Mouse (Mus musculus): Measurements from ENCODE around the gene Cntnap2.

Cntnap2 gene

DNA sequence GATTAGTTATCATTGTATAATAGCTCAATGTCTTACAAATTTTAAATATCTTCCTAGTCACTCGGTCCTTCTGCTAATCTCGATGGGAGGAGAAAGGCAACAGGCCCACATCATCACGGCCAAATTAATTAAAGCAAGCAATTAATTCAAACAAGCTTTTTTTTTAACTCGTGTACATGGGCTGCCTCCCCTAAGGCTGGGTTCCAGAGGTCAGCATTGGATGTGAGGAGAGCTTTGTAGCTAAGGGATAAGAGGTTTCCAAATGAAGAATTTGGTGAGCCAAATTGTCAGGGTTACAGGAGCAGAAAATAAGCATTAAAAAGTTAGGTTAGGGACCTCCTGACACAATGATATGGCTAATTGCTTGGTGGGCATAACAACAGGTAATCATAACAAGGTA, 1886.5 kb downstream of the Cntnap2 start:
- DNase-seq (ENCODE audit: extremely low spot score, low read depth, low spot score) = no peak

DNA sequence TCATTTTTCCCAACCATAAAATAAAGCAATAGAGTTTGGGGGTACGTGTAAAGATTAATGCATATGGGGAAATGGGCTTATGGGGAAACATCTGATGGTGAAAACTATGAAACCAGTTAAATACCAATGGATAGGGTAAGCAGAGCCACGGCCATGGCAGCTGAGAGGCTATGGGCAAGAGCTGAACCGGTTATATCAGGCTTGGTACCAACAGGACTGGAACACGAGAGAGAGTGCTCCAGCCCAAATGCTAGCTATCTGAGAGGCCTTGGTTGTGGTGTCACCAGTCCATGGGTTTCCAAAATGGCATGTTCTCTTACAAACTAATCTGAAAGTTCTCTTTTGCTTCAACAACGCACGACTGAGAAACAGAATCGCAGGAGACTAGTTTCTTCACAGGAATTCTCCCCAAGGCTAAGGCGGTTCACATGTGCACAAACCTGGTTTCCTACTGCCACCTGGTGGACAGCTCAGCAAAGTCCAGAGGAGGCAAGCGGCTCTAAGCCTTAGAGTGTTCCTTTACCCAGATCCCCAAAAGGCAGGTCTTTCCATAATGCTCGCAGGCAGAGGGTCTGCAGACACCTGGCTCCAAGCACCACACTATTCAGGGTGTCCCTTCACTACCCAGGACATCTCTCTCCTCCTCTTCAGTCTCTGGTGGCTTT, 1902.0 kb downstream of the Cntnap2 start:
- DNase-seq (ENCODE audit: extremely low spot score, low read depth, low spot score) = peak; percentile 77

DNA sequence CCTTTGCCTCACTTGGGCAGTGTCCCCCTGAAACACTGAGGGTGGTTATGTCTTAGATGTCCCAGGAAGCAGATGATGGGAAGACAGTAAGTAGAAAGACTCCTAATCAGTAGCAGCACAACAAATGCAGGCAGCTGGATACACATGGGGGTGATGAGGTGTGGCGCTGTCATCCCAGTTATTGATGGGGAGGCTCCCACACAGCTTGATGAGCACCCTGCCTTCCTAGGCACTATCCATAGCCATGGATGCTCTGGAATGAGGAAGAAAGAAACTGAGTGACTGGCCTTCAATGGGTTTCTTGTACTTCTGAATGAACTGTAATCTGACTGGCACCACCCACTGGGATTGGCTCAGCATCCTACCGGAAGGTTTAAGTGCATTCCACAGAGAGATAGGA, 1904.1 kb downstream of the Cntnap2 start:
- no peak for DNase-seq (ENCODE audit: extremely low spot score, low read depth, low spot score)

DNA sequence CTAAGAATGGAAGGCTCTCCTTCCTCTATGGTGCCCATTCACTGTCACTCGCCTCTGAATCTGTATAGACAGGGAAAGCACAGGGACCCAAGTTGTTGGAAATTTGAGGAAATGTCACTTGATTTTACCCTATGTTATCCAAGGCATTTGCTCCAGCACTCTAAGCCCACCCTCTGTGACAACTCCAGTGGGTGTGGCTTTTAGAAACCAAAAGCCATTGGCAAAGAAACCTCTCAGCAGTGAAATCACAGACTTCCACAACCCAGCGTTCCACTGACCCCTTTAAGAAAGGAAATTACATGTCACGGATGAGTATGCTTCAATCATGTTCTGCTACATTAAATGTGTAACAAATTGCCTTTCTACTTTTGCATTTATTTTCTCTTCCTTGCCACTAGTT, 1904.5 kb downstream of the Cntnap2 start:
- no peak for DNase-seq (ENCODE audit: extremely low spot score, low read depth, low spot score)

DNA sequence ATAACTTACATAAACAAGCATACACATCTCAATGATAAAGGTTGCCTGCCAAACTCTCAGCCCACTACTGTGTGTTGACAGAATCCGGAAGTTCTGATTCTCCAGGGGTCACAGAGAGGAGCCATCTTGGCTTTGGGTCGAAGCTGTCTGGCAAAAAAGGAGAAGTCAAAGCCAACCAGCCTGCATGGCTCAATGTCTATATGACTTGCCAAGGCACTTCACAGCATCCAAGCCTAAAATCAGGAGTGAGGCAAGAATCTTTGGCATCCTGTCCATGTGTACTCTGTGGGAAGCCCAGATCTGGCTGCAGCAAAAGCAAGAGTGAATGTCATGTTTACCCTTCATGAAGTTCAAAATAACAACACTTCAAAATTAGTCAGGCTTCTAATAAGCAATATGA, 1913.5 kb downstream of the Cntnap2 start:
- no peak for DNase-seq (ENCODE audit: extremely low spot score, low read depth, low spot score)

DNA sequence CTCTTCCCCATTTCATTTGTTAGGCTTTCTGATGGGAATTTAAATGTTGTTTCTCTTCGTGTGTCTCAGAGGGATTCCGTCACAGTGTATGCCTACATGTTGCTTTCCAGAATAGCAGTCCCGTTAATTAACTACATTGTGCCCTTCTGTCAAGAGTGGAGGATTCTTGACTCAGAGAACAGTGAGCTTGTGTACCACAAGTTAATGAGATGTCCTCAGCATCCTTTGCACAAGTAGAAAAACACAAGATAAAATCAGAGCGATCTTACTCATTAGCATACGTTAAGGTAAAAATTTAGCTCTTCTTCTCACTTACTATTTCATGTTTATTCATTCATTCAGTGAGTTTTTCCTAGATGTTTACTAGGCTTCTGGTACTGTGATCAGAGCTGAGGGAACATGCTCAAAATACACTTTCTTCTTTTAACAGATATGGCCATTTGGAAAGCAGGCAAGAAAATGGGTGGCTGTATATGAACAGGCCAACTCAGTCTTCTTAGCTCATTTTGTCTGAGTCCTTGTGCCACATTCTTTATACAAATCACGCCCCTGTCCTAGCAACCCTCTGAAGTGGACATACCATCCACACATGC, 1936.9 kb downstream of the Cntnap2 start:
- no peak for DNase-seq (ENCODE audit: extremely low spot score, low read depth, low spot score)

DNA sequence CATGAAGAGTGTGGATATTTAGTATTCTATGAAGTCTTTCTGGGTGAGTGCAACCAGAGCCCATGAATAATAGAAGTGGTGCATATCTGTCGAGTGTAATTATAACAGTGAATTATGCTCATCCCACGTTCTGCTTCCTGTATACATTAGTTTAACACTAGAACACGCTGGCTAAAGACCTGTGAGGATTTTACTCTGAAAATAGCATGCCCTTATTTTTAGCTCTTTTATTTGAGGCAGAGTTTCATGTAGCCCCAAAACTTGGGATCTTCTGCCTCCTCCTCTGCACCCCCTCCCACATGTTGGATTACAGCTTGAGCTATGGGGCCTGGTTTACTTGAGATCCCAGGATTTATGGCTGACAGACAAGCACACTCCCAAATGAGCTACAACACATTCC, 1945.3 kb downstream of the Cntnap2 start:
- DNase-seq (ENCODE audit: extremely low spot score, low read depth, low spot score) = no peak

DNA sequence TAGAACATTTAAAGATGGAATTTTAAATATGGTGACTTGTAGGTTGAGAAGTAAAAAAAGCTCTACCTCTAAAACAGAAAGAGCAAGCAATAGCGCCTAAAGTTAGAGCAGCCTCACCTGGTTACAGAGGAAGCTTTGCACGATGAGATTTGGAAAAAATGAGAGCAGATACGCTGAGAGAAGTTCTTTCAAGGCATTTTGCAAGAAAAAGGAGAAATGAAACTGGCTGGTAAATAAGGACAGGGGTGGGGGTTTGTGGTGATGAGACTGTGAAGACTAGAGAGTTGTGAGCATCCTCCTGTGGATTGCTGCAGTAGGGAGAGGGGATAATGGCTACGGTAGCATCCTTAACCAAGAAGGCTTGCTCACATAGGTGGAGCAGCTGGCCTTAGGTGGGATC, 1953.8 kb downstream of the Cntnap2 start:
- no peak for DNase-seq (ENCODE audit: extremely low spot score, low read depth, low spot score)

DNA sequence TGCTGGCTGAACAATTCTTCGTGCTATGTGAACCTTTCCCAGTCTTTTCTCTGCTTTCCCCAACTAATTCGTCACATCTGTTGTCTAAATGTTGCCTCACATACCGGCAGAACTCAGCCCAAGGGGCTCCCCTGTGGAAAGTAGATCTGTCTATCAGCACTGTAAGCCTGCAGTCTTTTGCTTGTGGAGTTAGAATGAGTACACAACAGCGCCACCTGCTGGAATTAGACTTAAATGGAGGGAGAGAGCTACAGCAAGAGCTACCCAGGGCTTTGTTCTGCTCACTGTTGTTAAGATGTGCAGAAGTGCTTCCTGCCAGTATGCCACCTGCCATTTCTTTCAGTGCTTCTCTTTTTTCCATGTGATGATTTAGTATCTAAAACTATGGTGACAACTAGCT, 1954.4 kb downstream of the Cntnap2 start:
- peak; percentile 93 for DNase-seq (ENCODE audit: extremely low spot score, low read depth, low spot score)

DNA sequence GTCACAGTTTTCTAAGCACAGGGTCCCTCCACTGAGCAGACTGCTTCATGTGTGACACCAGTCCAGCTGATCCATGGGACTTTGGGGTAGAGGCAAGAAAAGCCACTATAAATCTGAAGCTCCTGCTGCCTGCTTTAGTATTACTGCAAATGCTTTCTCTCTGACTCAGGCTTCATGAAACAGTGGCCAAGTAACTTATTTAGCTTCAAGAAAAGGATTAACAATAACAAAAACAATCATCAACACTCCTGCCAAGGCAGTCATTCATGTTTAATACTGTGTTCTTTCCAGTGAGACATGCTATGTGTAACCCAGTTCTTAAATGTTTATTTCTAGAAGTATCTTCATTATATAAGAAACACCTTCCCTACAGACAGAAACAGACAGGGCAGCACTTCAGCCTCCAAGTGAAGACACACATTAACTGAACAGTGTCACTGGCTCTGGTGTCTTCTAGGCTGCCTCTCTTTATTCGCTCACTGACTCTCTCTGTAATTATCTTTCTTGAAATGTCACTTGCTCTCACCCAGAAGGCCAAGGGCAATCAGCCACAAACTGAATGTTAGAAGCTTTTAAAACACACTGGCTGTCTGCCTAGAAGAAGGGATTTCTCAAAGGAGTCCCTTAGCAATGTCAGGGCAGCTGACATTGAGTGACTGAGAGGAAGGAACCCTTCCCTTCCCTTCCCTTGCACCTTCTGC, 1955.9 kb downstream of the Cntnap2 start:
- no peak for DNase-seq (ENCODE audit: extremely low spot score, low read depth, low spot score)

DNA sequence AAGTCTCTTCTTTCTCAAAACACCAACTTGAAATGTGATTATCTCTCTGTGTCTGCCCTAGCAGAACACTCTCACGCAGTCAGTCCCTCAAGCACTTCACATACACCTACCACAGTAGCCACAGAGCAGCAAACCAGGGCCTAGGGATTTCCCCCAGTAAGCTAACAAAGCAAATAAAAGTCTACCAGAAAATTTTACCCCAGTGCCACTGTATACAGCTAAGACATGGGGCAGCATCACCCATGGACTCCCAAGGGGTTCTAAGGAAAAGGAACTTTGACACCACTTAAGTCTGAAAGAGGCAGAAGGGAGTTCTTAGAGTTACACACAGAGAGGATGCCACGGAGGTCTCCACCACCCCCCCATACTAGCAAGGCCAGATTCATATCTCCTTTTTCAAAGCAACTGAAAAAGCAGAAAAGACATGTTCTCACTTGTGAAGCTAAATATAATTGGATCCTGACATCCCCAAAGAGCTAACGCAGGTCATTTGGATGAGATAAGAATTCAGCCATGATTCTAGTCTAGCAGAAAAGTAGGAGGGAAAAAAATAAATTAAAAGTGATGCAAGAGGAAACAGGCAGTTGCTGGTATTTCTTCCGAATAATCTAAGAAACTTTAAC, 1967.0 kb downstream of the Cntnap2 start:
- no peak for DNase-seq (ENCODE audit: extremely low spot score, low read depth, low spot score)

DNA sequence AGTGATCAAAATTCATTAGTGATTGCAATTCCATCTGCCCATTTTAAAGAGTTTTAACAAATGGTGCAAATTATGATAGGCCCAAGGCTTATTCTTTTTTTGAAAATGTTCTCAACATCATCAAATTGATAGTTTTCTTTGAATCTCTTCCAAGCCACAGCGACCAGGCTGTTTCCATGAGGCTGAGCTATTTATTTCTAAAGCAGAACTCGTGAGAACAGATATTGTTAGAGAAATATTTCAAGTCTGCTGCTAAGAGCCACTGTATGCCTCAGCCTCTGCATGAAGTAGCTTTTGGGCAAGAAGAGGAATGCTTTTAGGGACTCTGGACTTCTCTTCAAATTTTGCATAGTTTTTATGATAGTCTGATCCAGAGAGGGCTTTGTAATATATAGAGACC, 1972.2 kb downstream of the Cntnap2 start:
- no peak for DNase-seq (ENCODE audit: extremely low spot score, low read depth, low spot score)

DNA sequence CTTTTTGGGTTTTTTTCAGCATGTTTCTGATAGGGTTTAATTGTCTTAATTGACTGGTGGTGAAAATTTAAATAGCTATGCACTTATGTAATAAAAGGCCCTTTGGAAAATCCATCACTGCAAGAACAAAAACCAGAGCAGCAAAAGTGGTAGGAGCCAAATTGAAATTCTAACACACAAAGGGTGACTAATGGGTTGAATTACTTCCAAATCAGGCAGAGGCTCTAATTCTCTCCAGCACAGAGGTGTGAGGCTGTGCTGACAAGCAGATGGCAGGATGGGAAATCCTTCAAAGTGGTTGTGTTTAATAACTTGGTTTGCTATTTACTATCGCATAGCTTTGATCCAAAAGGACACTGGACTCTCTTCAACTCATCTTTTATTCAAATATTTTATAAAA, 1983.4 kb downstream of the Cntnap2 start:
- no peak for DNase-seq (ENCODE audit: extremely low spot score, low read depth, low spot score)

DNA sequence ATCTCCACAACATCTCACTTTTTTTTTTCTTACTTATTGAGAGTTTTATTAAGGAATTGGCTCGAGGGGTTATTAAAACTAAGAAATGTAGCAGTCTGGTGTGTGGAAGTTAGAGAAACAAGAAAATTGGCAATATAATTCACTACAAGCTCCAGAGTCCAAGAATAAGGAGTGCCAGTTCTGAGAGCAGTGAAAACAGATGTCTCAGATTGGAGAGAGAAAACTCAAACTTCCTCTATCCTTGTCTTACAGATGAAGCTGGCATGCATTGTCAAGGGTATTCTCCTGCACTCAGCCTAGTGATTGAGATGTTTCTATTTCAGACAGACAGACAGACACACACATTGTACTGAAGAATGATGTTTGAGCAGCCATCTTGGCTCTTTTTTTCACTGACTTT, 1984.4 kb downstream of the Cntnap2 start:
- no peak for DNase-seq (ENCODE audit: extremely low spot score, low read depth, low spot score)

DNA sequence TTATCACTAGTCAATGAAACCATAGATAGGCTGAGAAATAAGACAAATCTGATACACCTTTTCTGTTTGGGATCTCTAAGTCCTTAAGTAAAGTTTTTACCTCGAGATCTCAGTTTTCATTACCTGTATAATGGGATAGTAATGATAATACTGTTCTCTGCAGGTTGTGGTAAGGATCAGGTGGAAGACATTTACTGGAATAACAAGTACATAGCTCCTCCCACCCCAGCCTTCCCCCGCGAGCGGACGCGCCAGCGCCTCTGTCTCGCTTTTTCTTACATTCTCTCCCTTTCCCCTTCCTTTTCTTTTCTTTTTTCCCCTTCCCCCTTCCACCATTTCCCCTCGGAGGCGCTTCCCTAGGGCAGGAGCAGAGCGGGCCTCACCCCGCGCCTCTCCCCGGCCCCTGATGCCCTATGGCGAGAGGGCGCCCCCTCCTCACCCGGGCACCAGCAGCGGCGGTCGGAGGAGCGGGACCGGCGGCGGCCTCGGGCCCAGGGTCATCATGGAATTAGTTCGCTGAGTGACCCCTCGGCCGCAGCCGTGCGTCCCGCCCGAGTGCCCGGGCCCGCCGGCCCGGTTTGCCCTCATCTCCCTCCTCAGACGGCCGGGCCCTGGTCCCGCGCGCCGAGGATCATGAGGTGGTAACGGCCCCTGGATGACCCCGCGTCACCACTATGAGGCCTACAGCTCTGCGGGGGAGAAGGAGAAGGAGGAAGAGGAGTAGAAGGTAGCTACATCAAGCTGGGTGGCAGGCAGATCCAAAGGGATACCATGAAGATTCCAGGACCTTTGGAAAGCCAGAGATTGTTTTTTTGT, 1985.4 kb downstream of the Cntnap2 start:
- no peak for DNase-seq (ENCODE audit: extremely low spot score, low read depth, low spot score)

DNA sequence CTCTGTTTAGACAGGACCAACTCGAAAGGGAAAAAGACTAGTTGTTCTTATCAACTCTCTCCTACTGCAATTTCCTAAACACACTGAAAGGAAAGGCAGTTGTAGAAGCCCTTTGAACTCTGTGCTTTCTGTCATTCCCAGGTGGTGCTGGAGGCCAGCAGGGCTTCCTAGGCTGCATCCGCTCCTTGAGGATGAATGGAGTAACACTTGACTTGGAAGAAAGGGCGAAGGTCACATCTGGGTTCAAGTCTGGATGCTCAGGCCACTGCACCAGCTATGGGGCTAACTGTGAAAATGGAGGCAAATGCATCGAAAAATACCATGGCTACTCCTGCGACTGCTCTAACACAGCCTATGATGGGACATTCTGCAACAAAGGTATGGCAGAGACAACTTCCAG, 1989.9 kb downstream of the Cntnap2 start:
- no peak for DNase-seq (ENCODE audit: extremely low spot score, low read depth, low spot score)

DNA sequence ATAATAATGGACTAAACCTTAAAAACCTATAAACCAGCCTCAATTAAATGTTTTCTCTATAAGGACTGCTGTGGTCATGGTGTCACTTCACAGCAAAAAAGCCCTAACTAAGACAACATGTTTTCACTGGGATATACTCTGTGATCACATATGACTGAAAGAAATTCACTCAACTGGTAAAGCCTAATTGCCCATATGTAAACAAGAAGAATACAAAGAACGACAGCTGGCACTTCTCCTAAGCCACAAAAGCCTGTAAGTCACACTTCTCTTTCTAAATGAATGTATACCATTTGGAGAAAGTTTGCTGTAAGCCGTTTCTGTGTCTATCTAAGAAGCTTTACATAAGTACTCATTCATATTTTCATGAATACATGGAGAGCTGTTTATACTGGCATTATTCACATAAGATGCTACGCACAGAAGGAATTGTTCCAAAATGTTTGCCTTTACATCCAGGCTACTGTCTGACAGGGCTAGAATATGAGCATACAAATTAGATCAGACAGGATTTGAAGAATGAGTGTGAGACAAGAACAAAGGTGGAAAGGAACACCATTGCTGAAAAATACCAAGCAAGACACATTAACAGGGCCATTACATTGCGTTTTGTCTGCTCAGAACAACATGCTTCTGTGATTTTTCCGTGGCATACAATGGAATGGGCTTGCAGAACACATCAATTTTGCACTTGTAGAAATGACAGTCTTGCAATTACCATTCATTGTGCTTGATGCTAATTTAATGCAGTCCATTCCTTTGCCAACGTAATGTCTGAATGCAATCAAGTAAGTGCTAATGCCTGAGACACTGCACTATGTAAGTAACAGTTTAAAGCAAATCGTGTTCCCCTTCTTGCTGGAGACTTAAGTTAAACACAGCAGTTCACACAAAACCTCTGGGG, 1991.4 kb downstream of the Cntnap2 start:
- DNase-seq (ENCODE audit: extremely low spot score, low read depth, low spot score) = no peak

DNA sequence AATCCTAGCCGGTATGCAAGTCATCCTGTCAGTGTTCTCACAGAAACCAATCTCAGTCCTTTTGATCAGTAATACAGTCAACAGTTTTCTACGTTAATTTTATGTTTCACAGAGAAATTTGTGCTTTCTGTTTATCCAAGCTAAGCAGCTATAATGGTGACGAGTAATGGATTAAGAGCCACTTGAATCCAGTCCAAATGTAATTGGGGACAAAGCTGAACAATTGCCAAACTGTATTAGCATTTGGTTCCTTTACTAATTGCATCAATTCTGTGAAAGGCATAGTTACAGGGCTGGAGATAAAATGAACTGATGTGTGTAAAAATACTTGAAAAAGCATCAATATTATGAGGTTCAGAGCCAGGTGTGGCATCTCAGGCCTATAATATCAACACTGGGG, 2002.2 kb downstream of the Cntnap2 start:
- no peak for DNase-seq (ENCODE audit: extremely low spot score, low read depth, low spot score)

DNA sequence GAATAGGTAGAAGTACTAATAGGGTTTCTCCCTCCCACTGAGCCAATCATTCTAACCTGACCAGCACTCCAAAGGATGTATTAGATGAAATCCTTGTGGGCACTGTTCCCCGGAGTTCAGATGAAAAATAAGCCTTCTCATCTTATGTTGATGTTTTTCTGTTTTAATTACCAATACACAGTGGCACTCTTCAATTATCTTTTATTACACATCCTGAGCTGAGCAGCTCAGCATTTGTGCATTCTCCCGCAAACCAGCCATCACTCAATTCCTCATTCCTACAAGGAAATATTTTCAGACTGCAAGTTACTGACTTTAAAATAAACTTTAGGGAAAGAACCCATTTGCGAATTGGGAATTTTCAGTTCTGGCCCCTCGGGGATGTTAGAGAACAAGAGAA, 2030.8 kb downstream of the Cntnap2 start:
- peak; percentile 1 for DNase-seq (ENCODE audit: extremely low spot score, low read depth, low spot score)

DNA sequence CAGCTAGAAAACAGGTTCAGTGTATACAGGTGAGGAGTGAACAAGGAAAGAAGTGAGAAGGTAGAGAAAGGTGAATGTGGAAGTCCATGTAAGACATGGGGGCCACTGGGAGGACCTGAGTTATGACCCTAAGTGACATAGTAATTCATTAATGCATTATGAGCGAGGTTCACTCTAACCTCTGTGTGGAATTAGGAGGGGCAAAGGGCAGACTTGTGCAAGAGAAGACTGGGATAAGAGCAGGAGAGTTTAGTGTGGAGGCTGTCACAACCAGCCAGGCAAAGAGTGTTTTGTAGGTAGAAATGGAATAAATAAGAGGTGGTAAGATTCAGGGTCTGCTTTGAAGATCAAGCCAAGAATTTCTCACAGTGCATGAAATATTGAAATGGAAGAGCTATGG, 2045.8 kb downstream of the Cntnap2 start:
- DNase-seq (ENCODE audit: extremely low spot score, low read depth, low spot score) = no peak

Measured in hindlimb bud, embryonic 11.5 days (tissue).